Mouse (Mus musculus): ENCODE data around the gene Zfp217.

Zfp217 gene

GRCm38 (mm10) chr2:170158987-170159386 is 11.1 kb upstream of the Zfp217 start:
- no peak for DNase-seq (ENCODE audit: low spot score)

- no peak for DNase-seq (ENCODE audit: low spot score)
Measured at GRCm38 (mm10) chr2:170158251-170158650, 10.3 kb upstream of the Zfp217 start.

- DNase-seq (ENCODE audit: low spot score), result no peak
Measured at GRCm38 (mm10) chr2:170157280-170158200, 9.6 kb upstream of the Zfp217 start.

- peak; percentile 43 for DNase-seq (ENCODE audit: low spot score)
Measured at GRCm38 (mm10) chr2:170155089-170155740, 7.3 kb upstream of the Zfp217 start.

- DNase-seq (ENCODE audit: low spot score), result no peak
Measured at GRCm38 (mm10) chr2:170154738-170155088, 6.8 kb upstream of the Zfp217 start.

- no peak for DNase-seq (ENCODE audit: low spot score)
Measured at GRCm38 (mm10) chr2:170154301-170154721, 6.4 kb upstream of the Zfp217 start.

GRCm38 (mm10) chr2:170153421-170154271 is 5.7 kb upstream of the Zfp217 start:
- no peak for DNase-seq (ENCODE audit: low spot score)

GRCm38 (mm10) chr2:170152856-170153255 is 5.0 kb upstream of the Zfp217 start:
- no peak for DNase-seq (ENCODE audit: low spot score)

- DNase-seq (ENCODE audit: low spot score), result no peak
Measured at GRCm38 (mm10) chr2:170152036-170152686, 4.3 kb upstream of the Zfp217 start.

- no peak for DNase-seq (ENCODE audit: low spot score)
Measured at GRCm38 (mm10) chr2:170151470-170151869, 3.6 kb upstream of the Zfp217 start.

GRCm38 (mm10) chr2:170148828-170149227 is 925 bp upstream of the Zfp217 start:
- no peak for DNase-seq (ENCODE audit: low spot score)

GRCm38 (mm10) chr2:170147170-170147569 is 733 bp downstream of the Zfp217 start:
- DNase-seq (ENCODE audit: low spot score), result no peak

GRCm38 (mm10) chr2:170144343-170144742 is 3.6 kb downstream of the Zfp217 start:
- no peak for DNase-seq (ENCODE audit: low spot score)

- DNase-seq (ENCODE audit: low spot score), result no peak
Measured at GRCm38 (mm10) chr2:170143861-170144260, 4.0 kb downstream of the Zfp217 start.

GRCm38 (mm10) chr2:170142542-170142941 is 5.4 kb downstream of the Zfp217 start:
- DNase-seq (ENCODE audit: low spot score), result no peak

- no peak for DNase-seq (ENCODE audit: low spot score)
Measured at GRCm38 (mm10) chr2:170141481-170141880, 6.4 kb downstream of the Zfp217 start.

- no peak for DNase-seq (ENCODE audit: low spot score)
Measured at GRCm38 (mm10) chr2:170139411-170140046, 8.4 kb downstream of the Zfp217 start.

GRCm38 (mm10) chr2:170136928-170137327 is 11.0 kb downstream of the Zfp217 start:
- DNase-seq (ENCODE audit: low spot score), result no peak

- no peak for DNase-seq (ENCODE audit: low spot score)
Measured at GRCm38 (mm10) chr2:170135820-170136219, 12.1 kb downstream of the Zfp217 start.

GRCm38 (mm10) chr2:170134026-170134690 is 13.7 kb downstream of the Zfp217 start:
- DNase-seq (ENCODE audit: low spot score), result no peak

Data from layer of hippocampus, adult 11-12 months (tissue).